Mouse (Mus musculus): Measurements from ENCODE around the gene Cbx1.

DNA sequence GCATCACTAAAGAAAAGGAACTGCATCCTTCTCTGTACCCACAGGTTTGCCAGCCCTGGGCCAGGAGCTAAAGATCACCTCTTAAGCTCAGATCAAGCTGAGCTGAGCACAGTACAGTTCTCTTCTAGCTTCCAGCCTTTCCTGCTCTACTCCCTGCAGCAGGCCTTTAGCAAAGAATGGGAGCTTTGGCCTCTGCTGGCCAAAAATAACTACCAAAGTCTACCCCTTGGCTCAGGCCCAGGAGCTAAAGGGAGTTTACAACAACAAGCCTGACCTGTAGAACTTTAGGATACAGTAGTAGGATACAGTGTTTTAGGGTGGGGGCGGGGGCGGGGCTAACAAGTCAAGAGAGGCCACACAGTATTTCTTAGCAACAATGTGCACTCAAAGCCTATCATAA, 37.6 kb downstream of the Cbx1 start:
- TF ChIP-seq CHD2 (IDR thresholded peaks at IDR 0.05; ENCODE audit: low read length) = no peak
- TF ChIP-seq POLR2A (IDR thresholded peaks at IDR 0.05; ENCODE audit: control insufficient read depth in 1 of 2, insufficient read depth in 1 of 2, low read depth in 1 of 2, low read length in 2 of 2, poor library complexity in 1 of 2) = no peak
- TF ChIP-seq ETS1 (IDR thresholded peaks at IDR 0.05; ENCODE audit: low read depth, low read length) = no peak
- no peak for TF ChIP-seq CTCF (IDR thresholded peaks at IDR 0.05 in 2 of 3, conservative IDR thresholded peaks at IDR 0.05 in 1 of 3; ENCODE audit: control insufficient read depth in 1 of 3, insufficient read depth in 1 of 3, low read depth in 2 of 3, low read length in 3 of 3, poor library complexity in 1 of 3, severe bottlenecking in 1 of 3)
- no peak for TF ChIP-seq MAX (IDR thresholded peaks at IDR 0.05; ENCODE audit: low read length)
- TF ChIP-seq MAZ (IDR thresholded peaks at IDR 0.05; ENCODE audit: low read depth, low read length) = no peak
- no peak for TF ChIP-seq MYC (IDR thresholded peaks at IDR 0.05; ENCODE audit: low read depth, low read length)
- TF ChIP-seq TBP (IDR thresholded peaks at IDR 0.05; ENCODE audit: low read depth, low read length) = no peak
- no peak for TF ChIP-seq USF1 (IDR thresholded peaks at IDR 0.05; ENCODE audit: low read depth, low read length)
- TF ChIP-seq TAL1 (IDR thresholded peaks at IDR 0.05; ENCODE audit: low read length) = no peak
- TF ChIP-seq GATA1 (IDR thresholded peaks at IDR 0.05; ENCODE audit: low read depth, low read length) = no peak
- no peak for TF ChIP-seq CHD1 (IDR thresholded peaks at IDR 0.05; ENCODE audit: low read depth, low read length)
- TF ChIP-seq EP300 (IDR thresholded peaks at IDR 0.05; ENCODE audit: low read depth in 1 of 2, low read length in 2 of 2) = no peak
- TF ChIP-seq RAD21 (IDR thresholded peaks at IDR 0.05; ENCODE audit: low read depth, low read length) = no peak

Measured in MEL (cell line).